Mouse (Mus musculus) limb, embryonic 11.5 days (tissue): Measurements from ENCODE around the gene F2rl1. TPM values are rescaled to one million over a fixed set of nuclear protein-coding genes. Genes with fewer than 3 reads are reported as not detected.

Experiments
- ATAC-seq: fragments of 200-750 bp; cut with Nextera tagmentation; 2 replicates; pipeline ENCODE4 v1.8.0; 2017; ENCODE audit warnings: low read depth; ENCODE audit not compliant: insufficient number of reproducible peaks, low FRiP score, low TSS enrichment
- DNase-seq: peaks from one replicate; pipeline ENCODE4 v3.0.0-alpha.2; 2015; ENCODE audit warnings: low spot score
- H3K27ac ChIP-seq: fragments of 300-500 bp; sonication (generic); replicated peaks from 2 replicates; pipeline ENCODE4 v1.5.1; 2014; ENCODE audit warnings: low read depth, mild to moderate bottlenecking, low read length
- H3K27me3 ChIP-seq: fragments of 300-500 bp; sonication (generic); 2 replicates; pipeline ENCODE4 v1.6.1; 2014; ENCODE audit warnings: mild to moderate bottlenecking, low read length, mixed read lengths; ENCODE audit not compliant: control insufficient read depth, insufficient read depth
- H3K36me3 ChIP-seq: fragments of 300-500 bp; sonication (generic); 2 replicates; pipeline ENCODE4 v1.6.1; 2014; ENCODE audit warnings: mild to moderate bottlenecking, low read length, moderate library complexity, mixed read lengths; ENCODE audit not compliant: control insufficient read depth, insufficient read depth
- H3K4me1 ChIP-seq: fragments of 300-500 bp; sonication (generic); 2 replicates; pipeline ENCODE4 v1.6.1; 2014; ENCODE audit warnings: low read length, mixed read lengths; ENCODE audit not compliant: control insufficient read depth, insufficient read depth
- H3K4me2 ChIP-seq: fragments of 300-500 bp; sonication (generic); 2 replicates; pipeline ENCODE4 v1.6.1; 2014; ENCODE audit warnings: low read depth, mild to moderate bottlenecking, moderate library complexity; ENCODE audit not compliant: severe bottlenecking
- H3K4me3 ChIP-seq: fragments of 300-500 bp; sonication (generic); 2 replicates; pipeline ENCODE4 v1.5.1; 2014; ENCODE audit warnings: low read depth, low read length
- H3K9ac ChIP-seq: fragments of 300-500 bp; sonication (generic); 2 replicates; pipeline ENCODE4 v1.6.1; 2014; ENCODE audit warnings: mild to moderate bottlenecking, low read length
- H3K9me3 ChIP-seq: fragments of 300-500 bp; sonication (generic); 2 replicates; pipeline ENCODE4 v1.6.1; 2016; ENCODE audit warnings: low read length; ENCODE audit not compliant: control insufficient read depth
- WGBS: fragments of 180-500 bp; shearing (Covaris S2); extraction: QIAGEN DNeasy Blood & Tissue Kit; methylation state at CpG from one replicate; pipeline ENCODE4 v1.1.7; 2014; 5-methylcytosine and 5-hydroxymethylcytosine counted together
- polyA plus RNA-seq: library from polyadenylated mRNA; unstranded; fragments of >200 nt; fragmentation: Nextera tagmentation; extraction: Ambion mirVana; gene quantifications from 2 replicates; pipeline ENCODE4 v1.2.1, GENCODE M21; 2014

The F2rl1 gene
- 0.11 TPM in 1 of 2 replicates, not detected in the other for polyA plus RNA-seq

DNA sequence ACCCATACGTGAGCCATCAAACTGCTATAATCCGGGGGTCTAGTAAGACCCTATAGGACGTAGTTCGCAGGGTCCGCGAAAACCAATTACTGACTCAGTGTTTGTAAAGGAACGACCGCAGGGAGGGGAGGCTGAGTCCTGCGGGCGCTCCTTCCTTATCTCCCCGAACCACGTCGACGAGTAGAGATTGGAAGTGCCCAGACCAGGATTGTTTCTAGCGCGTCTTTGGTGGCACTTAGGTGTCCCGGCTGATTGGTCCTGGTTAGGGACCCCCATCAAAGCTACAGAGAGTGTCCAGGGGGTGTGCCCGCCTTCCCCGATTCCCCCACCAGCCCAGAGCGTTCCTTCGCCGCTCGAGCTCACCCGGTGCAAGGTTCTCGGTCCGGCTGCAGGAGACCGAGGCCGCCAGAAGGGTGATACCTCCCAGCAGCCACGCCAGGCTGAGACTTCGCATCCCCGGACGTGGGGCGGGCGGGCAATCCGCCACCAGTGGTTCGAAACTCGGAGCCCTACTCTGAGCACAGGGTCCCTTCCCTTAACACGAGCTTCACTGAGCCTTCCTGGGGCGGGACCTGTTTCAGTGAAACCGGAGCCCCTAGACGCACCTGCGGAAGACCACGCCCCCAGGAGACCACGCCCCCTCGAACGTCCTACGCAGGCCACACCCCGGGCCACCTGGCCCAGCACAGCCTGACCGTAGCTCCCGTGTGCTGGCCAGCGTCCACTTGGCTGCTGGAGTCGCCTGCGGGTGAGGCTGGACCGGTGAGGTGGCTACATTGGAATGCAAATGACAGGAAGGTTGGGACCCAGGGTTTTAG lies at the start of gene F2rl1:
TSS of gene F2rl1 (minus strand) at position 554 of the 818 bp plus-strand sequence.
- peaks cover 9% of the 10 kb centered on the region for H3K4me1 ChIP-seq
- H3K9me3 ChIP-seq, result no peaks in the 10 kb centered on the region
- ATAC-seq (peak; percentile 60; the same call in 1 of the 2 replicates), DNase-seq (peak; percentile 63)
- peak within 1 kb of the TSS; percentile 80 for H3K4me2 ChIP-seq
- no peak within 1 kb of the TSS for H3K27ac ChIP-seq
- WGBS, result 1% methylated on average over 54 of the region's 54 CpGs
- no peak within 1 kb of the TSS for H3K9ac ChIP-seq
- peaks cover 32% of the 10 kb centered on the region for H3K27me3 ChIP-seq
- peak within 1 kb of the TSS; percentile 35 for H3K4me3 ChIP-seq
- H3K36me3 ChIP-seq, result no peaks in the 10 kb centered on the region

DNA sequence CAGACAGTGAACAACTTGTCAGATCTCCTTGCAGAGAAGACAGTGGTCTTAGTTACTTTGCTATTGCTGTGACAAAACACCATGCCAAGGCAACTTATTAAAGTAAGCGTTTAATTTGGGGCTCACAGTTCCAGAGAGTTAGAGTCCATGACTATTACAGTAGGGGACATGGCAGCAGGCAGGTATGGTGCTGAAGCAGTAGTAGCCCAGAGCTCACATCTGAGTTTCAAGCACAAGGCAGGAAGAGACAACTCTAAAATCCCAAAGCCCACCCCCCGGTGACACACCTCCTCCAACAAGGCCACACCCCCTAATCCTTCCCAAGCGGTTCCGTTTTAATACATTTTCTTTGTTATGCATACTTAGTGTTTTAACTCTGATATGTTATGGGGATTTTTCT lies 45.9 kb upstream of the F2rl1 start:
- ATAC-seq, result no peak
- no peak for DNase-seq
- no peaks in the 10 kb centered on the region for H3K4me1 ChIP-seq
- no peaks in the 10 kb centered on the region for H3K27me3 ChIP-seq
- H3K9me3 ChIP-seq, result no peaks in the 10 kb centered on the region
- H3K36me3 ChIP-seq, result no peaks in the 10 kb centered on the region
- no peak overlapping the region for H3K4me2 ChIP-seq
- no peak overlapping the region for H3K27ac ChIP-seq
- no peak overlapping the region for H3K9ac ChIP-seq
- H3K4me3 ChIP-seq, result no peak overlapping the region
- 89% methylated on average over 4 of the region's 4 CpGs for WGBS

DNA sequence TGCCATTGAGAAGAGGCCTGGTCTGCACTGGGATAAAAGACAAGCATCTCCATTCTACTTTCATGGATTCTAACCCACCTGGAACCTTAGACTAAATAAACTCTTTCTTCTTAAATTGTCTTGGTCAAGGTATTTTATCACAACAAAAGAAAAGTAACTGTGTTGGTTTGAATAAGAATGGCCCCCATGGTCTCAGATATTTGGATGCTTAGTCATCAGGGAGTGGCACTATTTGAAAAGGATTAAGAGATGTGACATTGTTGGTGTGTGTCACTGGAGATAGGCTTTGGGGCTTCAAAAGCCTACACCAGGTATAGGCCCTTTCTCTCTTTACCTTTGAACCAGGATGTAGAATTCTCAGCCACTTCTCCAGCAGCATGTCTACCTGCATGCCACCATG lies 44.3 kb upstream of the F2rl1 start:
- no peak for DNase-seq

GRCm38 (mm10) chr13:95568336-95568735 lies 43.3 kb upstream of the F2rl1 start:
- no peak overlapping the region for H3K4me3 ChIP-seq
- H3K9me3 ChIP-seq, result no peaks in the 10 kb centered on the region
- no peak for DNase-seq
- ATAC-seq, result no peak
- no peaks in the 10 kb centered on the region for H3K36me3 ChIP-seq
- no peaks in the 10 kb centered on the region for H3K27me3 ChIP-seq
- no peaks in the 10 kb centered on the region for H3K4me1 ChIP-seq
- H3K27ac ChIP-seq, result no peak overlapping the region
- no peak overlapping the region for H3K9ac ChIP-seq
- no peak overlapping the region for H3K4me2 ChIP-seq
- 95% methylated on average over 3 of the region's 3 CpGs for WGBS

More for the DNA sequence above, 44.3 kb upstream of the F2rl1 start:
- Histone ChIP-seq H3K27ac (no peak overlapping the region), H3K9me3 (no peaks in the 10 kb centered on the region), H3K9ac (no peak overlapping the region), H3K36me3 (no peaks in the 10 kb centered on the region), H3K4me2 (no peak overlapping the region), H3K4me1 (no peaks in the 10 kb centered on the region), H3K4me3 (no peak overlapping the region), H3K27me3 (no peaks in the 10 kb centered on the region)
- no peak for ATAC-seq

GRCm38 (mm10) chr13:95566841-95567551 lies 42.0 kb upstream of the F2rl1 start:
- Histone ChIP-seq H3K27me3 (no peaks in the 10 kb centered on the region), H3K4me2 (no peak overlapping the region), H3K4me1 (no peaks in the 10 kb centered on the region), H3K36me3 (no peaks in the 10 kb centered on the region), H3K9ac (no peak overlapping the region), H3K9me3 (no peaks in the 10 kb centered on the region), H3K27ac (no peak overlapping the region), H3K4me3 (no peak overlapping the region)
- WGBS, result 98% methylated on average over 15 of the region's 15 CpGs
- DNase-seq (no peak), ATAC-seq (no peak)

GRCm38 (mm10) chr13:95563693-95564092 lies 38.7 kb upstream of the F2rl1 start:
- WGBS, result 2% methylated on average over 3 of the region's 3 CpGs
- ATAC-seq, result no peak

GRCm38 (mm10) chr13:95563066-95563610 lies 38.1 kb upstream of the F2rl1 start:
- Histone ChIP-seq H3K27me3 (no peaks in the 10 kb centered on the region), H3K4me2 (no peak overlapping the region), H3K36me3 (no peaks in the 10 kb centered on the region), H3K27ac (no peak overlapping the region), H3K4me1 (no peaks in the 10 kb centered on the region), H3K9ac (no peak overlapping the region), H3K4me3 (no peak overlapping the region), H3K9me3 (no peaks in the 10 kb centered on the region)
- ATAC-seq (no peak), DNase-seq (no peak)
- 64% methylated on average over 10 of the region's 10 CpGs for WGBS

More at GRCm38 (mm10) chr13:95563693-95564092, 38.7 kb upstream of the F2rl1 start:
- DNase-seq, result peak; percentile 85
- Histone ChIP-seq H3K9me3 (no peaks in the 10 kb centered on the region), H3K36me3 (no peaks in the 10 kb centered on the region), H3K4me3 (no peak overlapping the region), H3K9ac (no peak overlapping the region), H3K27ac (no peak overlapping the region), H3K27me3 (no peaks in the 10 kb centered on the region), H3K4me2 (no peak overlapping the region), H3K4me1 (no peaks in the 10 kb centered on the region)

- WGBS, result 83% methylated on average over 7 of the region's 7 CpGs
- no peaks in the 10 kb centered on the region for H3K27me3 ChIP-seq
- no peaks in the 10 kb centered on the region for H3K9me3 ChIP-seq
- no peaks in the 10 kb centered on the region for H3K36me3 ChIP-seq
- H3K4me2 ChIP-seq, result no peak overlapping the region
- no peak overlapping the region for H3K9ac ChIP-seq
- no peaks in the 10 kb centered on the region for H3K4me1 ChIP-seq
- no peak for ATAC-seq
- H3K4me3 ChIP-seq, result no peak overlapping the region
- H3K27ac ChIP-seq, result no peak overlapping the region
- no peak for DNase-seq
Measured at GRCm38 (mm10) chr13:95557326-95557725, 32.3 kb upstream of the F2rl1 start.
